Mouse (Mus musculus) CH12.LX (cell line): ENCODE measurements around the gene 9130409I23Rik. TPM values are rescaled to one million over a fixed set of nuclear protein-coding genes. Genes with fewer than 3 reads are reported as not detected.

Experiments
- DNase-seq: peaks from one replicate; pipeline ENCODE4 v3.0.0-alpha.2; 2013; ENCODE audit errors: extremely low read depth
- H3K27ac ChIP-seq: 2 replicates; pipeline ENCODE4 v1.5.1; 2012; ENCODE audit warnings: low read depth, mild to moderate bottlenecking, control low read depth, moderate library complexity; ENCODE audit not compliant: insufficient read depth
- H3K27me3 ChIP-seq: replicated peaks from 2 replicates; pipeline ENCODE3; 2012; ENCODE audit warnings: inconsistent platforms
- H3K36me3 ChIP-seq, 2 experiments: replicated peaks in 1 of 2; 2 replicates each; pipeline versions ENCODE3 to v1.6.1; 2012; ENCODE audit warnings: inconsistent platforms in 1 of 2, low read length in 1 of 2, mild to moderate bottlenecking in 1 of 2, mixed read lengths in 1 of 2, moderate library complexity in 1 of 2; ENCODE audit not compliant: control insufficient read depth in 1 of 2, insufficient read depth in 1 of 2
- H3K4me1 ChIP-seq, 2 experiments: 2 replicates each; pipeline ENCODE4 v1.6.1; 2012; ENCODE audit warnings: inconsistent platforms in 1 of 2, moderate library complexity in 1 of 2; ENCODE audit not compliant: insufficient read depth in 2 of 2, control insufficient read depth in 1 of 2
- H3K4me2 ChIP-seq: 2 replicates; pipeline ENCODE4 v1.6.1; 2012; ENCODE audit warnings: low read depth, mild to moderate bottlenecking, control low read depth; ENCODE audit not compliant: poor library complexity, insufficient read depth, severe bottlenecking
- H3K4me3 ChIP-seq, 3 experiments: fragments of 150-350 bp in 1 of 3; sonication (generic) in 1 of 3; replicated peaks in 1 of 3; 2 replicates each; pipeline versions ENCODE3 to v1.5.1; 2011 to 2012; ENCODE audit warnings: low read depth in 2 of 3, low read length in 2 of 3, mild to moderate bottlenecking in 2 of 3, moderate library complexity in 2 of 3, control low read depth in 1 of 3, improper control_type of control experiment in 1 of 3, inconsistent platforms in 1 of 3, mixed read lengths in 1 of 3; ENCODE audit not compliant: poor library complexity in 1 of 3
- H3K79me2 ChIP-seq: replicated peaks from 2 replicates; pipeline ENCODE4 v1.6.1; 2012; ENCODE audit warnings: mild to moderate bottlenecking, moderate library complexity; ENCODE audit not compliant: control insufficient read depth, poor library complexity, insufficient read depth, severe bottlenecking; ENCODE audit errors: extremely low read depth
- H3K9ac ChIP-seq: 2 replicates; pipeline ENCODE4 v1.6.1; 2012; ENCODE audit warnings: low read depth, mild to moderate bottlenecking, control low read depth, moderate library complexity; ENCODE audit not compliant: insufficient read depth
- H3K9me3 ChIP-seq: replicated peaks from 2 replicates; pipeline ENCODE3; 2012; ENCODE audit warnings: low read length, inconsistent platforms, mixed read lengths
- BHLHE40 ChIP-seq: IDR thresholded peaks from 2 replicates; pipeline ENCODE4 v1.6.1; 2011; ENCODE audit warnings: mild to moderate bottlenecking, low read depth, low read length, improper control_type of control experiment
- CHD1 ChIP-seq: IDR thresholded peaks from 2 replicates; pipeline ENCODE4 v1.6.1; 2012; ENCODE audit warnings: low read depth, low read length, improper control_type of control experiment, inconsistent platforms
- CHD2 ChIP-seq: IDR thresholded peaks from 2 replicates; pipeline ENCODE4 v1.6.1; 2011; ENCODE audit warnings: low read length, improper control_type of control experiment
- CTCF ChIP-seq, 2 experiments: IDR thresholded peaks in 1 of 2; conservative IDR thresholded peaks in 1 of 2; 2 replicates each; pipeline ENCODE4 v1.5.1; 2011 to 2012; ENCODE audit warnings: low read depth in 2 of 2, low read length in 2 of 2, improper control_type of control experiment in 1 of 2, inconsistent platforms in 1 of 2, mild to moderate bottlenecking in 1 of 2, moderate library complexity in 1 of 2
- ELF1 ChIP-seq: IDR thresholded peaks from 2 replicates; pipeline ENCODE4 v1.6.1; 2014; ENCODE audit warnings: low read depth, mild to moderate bottlenecking, inconsistent platforms, low read length, improper control_type of control experiment
- GABPA ChIP-seq: IDR thresholded peaks from 2 replicates; pipeline ENCODE4 v1.6.1; 2012; ENCODE audit warnings: low read depth, low read length, improper control_type of control experiment, inconsistent platforms; ENCODE audit not compliant: insufficient replicate concordance
- HCFC1 ChIP-seq: IDR thresholded peaks from 2 replicates; pipeline ENCODE4 v1.6.1; 2012; ENCODE audit warnings: low read depth, mild to moderate bottlenecking, inconsistent platforms, low read length, improper control_type of control experiment
- MAX ChIP-seq: IDR thresholded peaks from 2 replicates; pipeline ENCODE4 v1.6.1; 2011; ENCODE audit warnings: low read length, improper control_type of control experiment
- MAZ ChIP-seq: IDR thresholded peaks from 2 replicates; pipeline ENCODE4 v1.6.1; 2012; ENCODE audit warnings: low read depth, mild to moderate bottlenecking, inconsistent platforms, low read length, improper control_type of control experiment, moderate library complexity
- NRF1 ChIP-seq: IDR thresholded peaks from 2 replicates; pipeline ENCODE4 v1.6.1; 2014; ENCODE audit warnings: low read depth, mild to moderate bottlenecking, inconsistent platforms, low read length, improper control_type of control experiment, moderate library complexity
- PAX5 ChIP-seq: IDR thresholded peaks from 2 replicates; pipeline ENCODE4 v1.6.1; 2012; ENCODE audit warnings: low read length, inconsistent platforms, mixed read lengths
- RAD21 ChIP-seq: IDR thresholded peaks from 2 replicates; pipeline ENCODE4 v1.6.1; 2011; ENCODE audit warnings: low read depth, mild to moderate bottlenecking, low read length, improper control_type of control experiment, moderate library complexity
- SMC3 ChIP-seq: IDR thresholded peaks from 2 replicates; pipeline ENCODE4 v1.6.1; 2011; ENCODE audit warnings: low read depth, low read length, improper control_type of control experiment
- TBP ChIP-seq: conservative IDR thresholded peaks from 2 replicates; pipeline ENCODE4 v1.6.1; 2011; ENCODE audit warnings: low read depth, low read length, improper control_type of control experiment
- UBTF ChIP-seq: IDR thresholded peaks from 2 replicates; pipeline ENCODE4 v1.6.1; 2012; ENCODE audit warnings: low read depth, mild to moderate bottlenecking, inconsistent platforms, low read length, improper control_type of control experiment, moderate library complexity
- USF1 ChIP-seq: IDR thresholded peaks from 2 replicates; pipeline ENCODE4 v1.6.1; 2014; ENCODE audit warnings: low read depth, mild to moderate bottlenecking, inconsistent platforms, low read length, improper control_type of control experiment
- USF2 ChIP-seq: conservative IDR thresholded peaks from 2 replicates; pipeline ENCODE4 v1.6.1; 2011; ENCODE audit warnings: low read depth, low read length, improper control_type of control experiment
- dilution Hi-C: fragments of 300-500 bp; cut with MboI; formaldehyde crosslinking; loops from 2 replicates; pipeline ENCODE4 v1.14.3; 2020; ENCODE audit warnings: low sequenced_read_pairs; ENCODE audit not compliant: extremely low pct_unique_long_range_greater_than_20kb, extremely low pct_ligation_motif_present
- in situ Hi-C: fragments of 300-500 bp; cut with MboI; formaldehyde crosslinking; loops from 3 replicates; pipeline ENCODE4 v1.14.3; 2019; ENCODE audit warnings: low sequenced_read_pairs, low pct_ligation_motif_present, low pct_unique_long_range_greater_than_20kb, mixed read lengths
- polyA plus RNA-seq: library from polyadenylated mRNA; unstranded; fragments of >175 nt; gene quantifications from 2 replicates; pipeline ENCODE4 v1.2.1, GENCODE M21; 2012; ENCODE audit warnings: low read depth; ENCODE audit not compliant: insufficient read length
- total RNA-seq, 2 experiments: library from RNA; depleted of rRNA; stranded (reverse); fragments of 300-350 nt in 1 of 2; fragments of >200 nt in 1 of 2; gene quantifications; 2 replicates each; pipeline ENCODE4 v1.2.3; 2012 to 2014

The 9130409I23Rik gene
- total and polyA plus RNA-seq, 3 experiments = not detected

DNA sequence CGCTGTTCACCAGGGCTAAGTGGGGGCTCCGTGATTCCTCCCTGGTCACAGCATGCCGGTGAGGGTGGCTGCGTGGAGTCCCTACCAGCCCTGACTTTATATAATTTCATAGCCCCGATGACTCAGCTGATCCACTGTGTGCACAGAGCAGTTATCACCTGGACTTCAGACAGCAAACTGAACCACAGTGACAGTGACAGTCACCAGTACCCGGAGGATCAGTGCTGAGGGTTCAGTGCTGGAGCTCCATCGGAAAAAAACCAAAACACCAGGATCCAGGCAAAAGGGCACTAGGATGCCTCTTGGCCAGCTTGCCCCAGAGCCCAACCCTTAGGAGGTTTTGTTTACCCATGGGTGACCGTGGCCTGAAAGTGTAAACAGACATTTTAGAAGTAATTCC is 45.7 kb upstream of the 9130409I23Rik start:
- dilution Hi-C loops = no loop called here
- no peak overlapping the region for H3K27ac ChIP-seq
- H3K4me1 ChIP-seq = peaks cover 3 to 11% of the 10 kb centered on the region in 2 experiments; a peak in 3 of 4 replicates
- H3K4me2 ChIP-seq = no peak overlapping the region
- H3K9ac ChIP-seq = no peak overlapping the region
- no peak overlapping the region for H3K4me3 ChIP-seq
- H3K27me3 ChIP-seq = no peaks in the 10 kb centered on the region
- H3K36me3 ChIP-seq = peaks cover 0 to 9% of the 10 kb centered on the region in 2 experiments
- no peaks in the 10 kb centered on the region for H3K79me2 ChIP-seq
- TF ChIP-seq ELF1 (no peak), MAZ (no peak), RAD21 (no peak), UBTF (no peak), BHLHE40 (no peak), HCFC1 (no peak), GABPA (no peak)
- TF ChIP-seq, all 38 proteins: peak for 0
- DNase-seq = no peak
- in situ Hi-C loops = loop anchor here (25.0 kb wide), 1 partner anchor 532 kb away; no protein-coding TSS in a partner anchor
- H3K9me3 ChIP-seq = no peaks in the 10 kb centered on the region

- Histone ChIP-seq H3K36me3 (peaks cover 0 to 6% of the 10 kb centered on the region in 2 experiments), H3K9ac (no peak overlapping the region), H3K79me2 (no peaks in the 10 kb centered on the region), H3K27me3 (no peaks in the 10 kb centered on the region), H3K4me2 (no peak overlapping the region), H3K9me3 (no peaks in the 10 kb centered on the region), H3K4me3 (no peak overlapping the region), H3K4me1 (peaks cover 3 to 14% of the 10 kb centered on the region in 2 experiments; a peak in 3 of 4 replicates), H3K27ac (no peak overlapping the region)
- dilution Hi-C loops = no loop called here
- no peak for DNase-seq
- TF ChIP-seq SMC3 = no peak
- TF ChIP-seq PAX5 = no peak
- TF ChIP-seq CHD1 = no peak
- no peak for TF ChIP-seq CHD2
- no peak for TF ChIP-seq MAX
- in situ Hi-C loops = loop anchor here (25.0 kb wide), 1 partner anchor 529 kb away; no protein-coding TSS in a partner anchor
Observed at GRCm38 (mm10) chr1:181007831-181008230, 43.2 kb upstream of the 9130409I23Rik start.

DNA sequence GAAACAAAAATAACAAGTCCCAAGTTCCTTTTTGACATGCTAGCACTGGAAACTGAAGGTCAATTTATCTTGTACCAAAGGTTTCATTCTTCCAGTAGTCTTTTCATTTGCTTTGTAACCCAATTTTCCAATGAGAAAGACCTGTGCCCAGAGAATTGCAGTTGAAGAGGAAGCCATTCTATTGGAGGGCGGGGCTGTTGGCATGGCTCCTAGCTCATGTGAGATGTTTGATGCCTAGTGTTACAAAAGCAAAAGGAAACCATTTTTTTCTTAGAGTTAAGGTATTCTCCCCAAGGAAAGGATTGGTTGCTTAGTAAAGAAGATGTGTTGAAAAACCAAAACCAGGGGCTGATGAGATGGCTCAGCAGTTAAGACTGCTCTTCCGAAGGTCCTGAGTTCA is 42.8 kb upstream of the 9130409I23Rik start:
- H3K9me3 ChIP-seq = no peaks in the 10 kb centered on the region
- H3K27me3 ChIP-seq = no peaks in the 10 kb centered on the region
- no peak overlapping the region for H3K4me2 ChIP-seq
- no peaks in the 10 kb centered on the region for H3K79me2 ChIP-seq
- no peak overlapping the region for H3K27ac ChIP-seq
- H3K9ac ChIP-seq = no peak overlapping the region
- H3K4me3 ChIP-seq = no peak overlapping the region
- H3K36me3 ChIP-seq = peaks cover 0 to 6% of the 10 kb centered on the region in 2 experiments
- dilution Hi-C loops = no loop called here
- TF ChIP-seq SMC3 (no peak), USF1 (no peak), NRF1 (no peak), CTCF (conservative IDR thresholded peaks at IDR 0.05 in 1 of 2, IDR thresholded peaks at IDR 0.05 in 1 of 2; ENCODE audit: low read depth in 2 of 2, low read length in 2 of 2) (no peak), MAZ (no peak), TBP (no peak), USF2 (no peak), CHD1 (no peak)
- H3K4me1 ChIP-seq = peaks cover 3 to 14% of the 10 kb centered on the region in 2 experiments; a peak in 3 of 4 replicates
- no peak for DNase-seq
- in situ Hi-C loops = loop anchor here (25.0 kb wide), 1 partner anchor 529 kb away; no protein-coding TSS in a partner anchor
